Mouse (Mus musculus): ENCODE results near the gene Arhgef2. TPM values are rescaled to one million over a fixed set of nuclear protein-coding genes. Genes with fewer than 3 reads are reported as not detected.

The Arhgef2 gene
- polyA plus RNA-seq, 1 experiment from 2014 or later: 84.5 TPM

- under 1% methylated on average over 36 of the region's 36 CpGs for WGBS
- peak; percentile 23; the same call in 1 of the 2 replicates for ATAC-seq (ENCODE audit: insufficient number of reproducible peaks, low FRiP score)
- peaks cover 72% of the 10 kb centered on the region for H3K4me1 ChIP-seq (replicated peaks)
- H3K27ac ChIP-seq (ENCODE audit: poor library complexity, severe bottlenecking): peak overlapping the region; percentile 98
- H3K4me2 ChIP-seq: peak overlapping the region; percentile 93
- H3K9me3 ChIP-seq (replicated peaks): no peaks in the 10 kb centered on the region
- peaks cover 13% of the 10 kb centered on the region for H3K36me3 ChIP-seq
- H3K27me3 ChIP-seq (replicated peaks): no peaks in the 10 kb centered on the region
- peak overlapping the region; percentile 93 for H3K9ac ChIP-seq
- H3K4me3 ChIP-seq: peak overlapping the region; percentile 83
Measured at GRCm38 (mm10) chr3:88621537-88622112, 15.9 kb downstream of the Arhgef2 start.

- H3K4me3 ChIP-seq: peak overlapping the region; percentile 83
- under 1% methylated on average over 24 of the region's 24 CpGs for WGBS
Measured at GRCm38 (mm10) chr3:88622113-88622940, 16.6 kb downstream of the Arhgef2 start.

GRCm38 (mm10) chr3:88622941-88623345 is 17.2 kb downstream of the Arhgef2 start:
- Histone ChIP-seq H3K27ac (ENCODE audit: poor library complexity, severe bottlenecking) (peak overlapping the region; percentile 98), H3K4me3 (peak overlapping the region; percentile 83), H3K9ac (peak overlapping the region; percentile 93), H3K4me2 (peak overlapping the region; percentile 93), H3K4me1 (replicated peaks) (peaks cover 72% of the 10 kb centered on the region), H3K9me3 (replicated peaks) (no peaks in the 10 kb centered on the region), H3K27me3 (replicated peaks) (no peaks in the 10 kb centered on the region), H3K36me3 (peaks cover 13% of the 10 kb centered on the region)
- ATAC-seq (ENCODE audit: insufficient number of reproducible peaks, low FRiP score): peak; percentile 30; the same call in 1 of the 2 replicates
- 1% methylated on average over 6 of the region's 6 CpGs for whole genome bisulfite sequencing

More at GRCm38 (mm10) chr3:88622113-88622940, 16.6 kb downstream of the Arhgef2 start:
- no peak for ATAC-seq (ENCODE audit: insufficient number of reproducible peaks, low FRiP score)
- H3K9ac ChIP-seq: peak overlapping the region; percentile 93
- H3K4me1 ChIP-seq (replicated peaks): peaks cover 73% of the 10 kb centered on the region
- peak overlapping the region; percentile 93 for H3K4me2 ChIP-seq
- H3K27me3 ChIP-seq (replicated peaks): no peaks in the 10 kb centered on the region
- peaks cover 13% of the 10 kb centered on the region for H3K36me3 ChIP-seq
- no peaks in the 10 kb centered on the region for H3K9me3 ChIP-seq (replicated peaks)
- peak overlapping the region; percentile 98 for H3K27ac ChIP-seq (ENCODE audit: poor library complexity, severe bottlenecking)

- ATAC-seq (ENCODE audit: insufficient number of reproducible peaks, low FRiP score): peak; percentile 19; the same call in 1 of the 2 replicates
- peaks cover 72% of the 10 kb centered on the region for H3K4me1 ChIP-seq (replicated peaks)
- peak overlapping the region; percentile 83 for H3K4me3 ChIP-seq
- H3K4me2 ChIP-seq: peak overlapping the region; percentile 93
- WGBS: 6% methylated on average over 15 of the region's 15 CpGs
- no peaks in the 10 kb centered on the region for H3K9me3 ChIP-seq (replicated peaks)
- H3K36me3 ChIP-seq: peaks cover 13% of the 10 kb centered on the region
- peak overlapping the region; percentile 98 for H3K27ac ChIP-seq (ENCODE audit: poor library complexity, severe bottlenecking)
- peak overlapping the region; percentile 93 for H3K9ac ChIP-seq
- H3K27me3 ChIP-seq (replicated peaks): no peaks in the 10 kb centered on the region
Measured at GRCm38 (mm10) chr3:88623346-88624135, 17.8 kb downstream of the Arhgef2 start.

GRCm38 (mm10) chr3:88624324-88624723 is 18.6 kb downstream of the Arhgef2 start:
- ATAC-seq (ENCODE audit: insufficient number of reproducible peaks, low FRiP score): no peak
- WGBS: 39% methylated on average over 4 of the region's 4 CpGs
- Histone ChIP-seq H3K4me2 (peak overlapping the region; percentile 93), H3K27me3 (replicated peaks) (no peaks in the 10 kb centered on the region), H3K4me3 (peak overlapping the region; percentile 83), H3K27ac (ENCODE audit: poor library complexity, severe bottlenecking) (peak overlapping the region; percentile 98), H3K36me3 (peaks cover 16% of the 10 kb centered on the region), H3K9me3 (replicated peaks) (no peaks in the 10 kb centered on the region), H3K9ac (peak overlapping the region; percentile 93), H3K4me1 (replicated peaks) (peaks cover 72% of the 10 kb centered on the region)

GRCm38 (mm10) chr3:88624951-88625350 is 19.2 kb downstream of the Arhgef2 start:
- H3K36me3 ChIP-seq: peaks cover 22% of the 10 kb centered on the region
- no peak for ATAC-seq (ENCODE audit: insufficient number of reproducible peaks, low FRiP score)
- no peaks in the 10 kb centered on the region for H3K9me3 ChIP-seq (replicated peaks)
- peak overlapping the region; percentile 98 for H3K27ac ChIP-seq (ENCODE audit: poor library complexity, severe bottlenecking)
- H3K4me2 ChIP-seq: peak overlapping the region; percentile 93
- peak overlapping the region; percentile 93 for H3K9ac ChIP-seq
- peaks cover 72% of the 10 kb centered on the region for H3K4me1 ChIP-seq (replicated peaks)
- peak overlapping the region; percentile 83; the same call in 1 of the 2 replicates for H3K4me3 ChIP-seq
- H3K27me3 ChIP-seq (replicated peaks): no peaks in the 10 kb centered on the region
- 38% methylated on average over 2 of the region's 2 CpGs for WGBS

GRCm38 (mm10) chr3:88625531-88625930 is 19.8 kb downstream of the Arhgef2 start:
- Histone ChIP-seq H3K4me3 (no peak overlapping the region), H3K36me3 (peaks cover 28% of the 10 kb centered on the region), H3K9ac (0 out of 2 replicates have a peak overlapping the region, but pooled peaks have one; percentile 23), H3K4me1 (replicated peaks) (peaks cover 72% of the 10 kb centered on the region), H3K4me2 (peak overlapping the region; percentile 13; the same call in 1 of the 2 replicates), H3K27me3 (replicated peaks) (no peaks in the 10 kb centered on the region), H3K9me3 (replicated peaks) (no peaks in the 10 kb centered on the region), H3K27ac (ENCODE audit: poor library complexity, severe bottlenecking) (no peak overlapping the region)
- no peak for ATAC-seq (ENCODE audit: insufficient number of reproducible peaks, low FRiP score)
- WGBS: 82% methylated on average over 7 of the region's 7 CpGs

GRCm38 (mm10) chr3:88626316-88626715 is 20.6 kb downstream of the Arhgef2 start:
- Histone ChIP-seq H3K9me3 (replicated peaks) (no peaks in the 10 kb centered on the region), H3K4me2 (peak overlapping the region; percentile 31), H3K4me3 (no peak overlapping the region), H3K27me3 (replicated peaks) (no peaks in the 10 kb centered on the region), H3K9ac (peak overlapping the region; percentile 38), H3K36me3 (peaks cover 35% of the 10 kb centered on the region), H3K27ac (ENCODE audit: poor library complexity, severe bottlenecking) (peak overlapping the region; percentile 22), H3K4me1 (replicated peaks) (peaks cover 77% of the 10 kb centered on the region)
- no peak for ATAC-seq (ENCODE audit: insufficient number of reproducible peaks, low FRiP score)
- WGBS: 61% methylated on average over 7 of the region's 7 CpGs

GRCm38 (mm10) chr3:88627114-88627513 is 21.3 kb downstream of the Arhgef2 start:
- no peaks in the 10 kb centered on the region for H3K9me3 ChIP-seq (replicated peaks)
- H3K4me3 ChIP-seq: no peak overlapping the region
- peaks cover 43% of the 10 kb centered on the region for H3K36me3 ChIP-seq
- no peak overlapping the region for H3K27ac ChIP-seq (ENCODE audit: poor library complexity, severe bottlenecking)
- H3K4me1 ChIP-seq (replicated peaks): peaks cover 85% of the 10 kb centered on the region
- no peaks in the 10 kb centered on the region for H3K27me3 ChIP-seq (replicated peaks)
- H3K4me2 ChIP-seq: no peak overlapping the region; the same call in 1 of the 2 replicates
- H3K9ac ChIP-seq: no peak overlapping the region
- ATAC-seq (ENCODE audit: insufficient number of reproducible peaks, low FRiP score): no peak
- 28% methylated on average over 4 of the region's 4 CpGs for WGBS

GRCm38 (mm10) chr3:88627535-88627934 is 21.8 kb downstream of the Arhgef2 start:
- no peak overlapping the region for H3K9ac ChIP-seq
- no peak overlapping the region for H3K27ac ChIP-seq (ENCODE audit: poor library complexity, severe bottlenecking)
- H3K36me3 ChIP-seq: peaks cover 47% of the 10 kb centered on the region

More at GRCm38 (mm10) chr3:88627535-88627934, 21.8 kb downstream of the Arhgef2 start:
- no peaks in the 10 kb centered on the region for H3K9me3 ChIP-seq (replicated peaks)
- no peak overlapping the region for H3K4me3 ChIP-seq
- no peaks in the 10 kb centered on the region for H3K27me3 ChIP-seq (replicated peaks)
- H3K4me2 ChIP-seq: no peak overlapping the region; the same call in 1 of the 2 replicates
- no peak for ATAC-seq (ENCODE audit: insufficient number of reproducible peaks, low FRiP score)
- H3K4me1 ChIP-seq (replicated peaks): peaks cover 90% of the 10 kb centered on the region
- 78% methylated on average over 2 of the region's 2 CpGs for WGBS

Data from heart, embryonic 12.5 days (tissue).